Mouse (Mus musculus) T-cell, adult 2 months (primary cell): ENCODE results near the gene Shtn1.
A peak's percentile ranks its signal among the peaks of the same experiment; 100 is the strongest.

Source experiments
- DNase-seq: peaks from one replicate; pipeline ENCODE4 v3.0.0; 2022; ENCODE audit warnings: low spot score

The Shtn1 gene

DNA sequence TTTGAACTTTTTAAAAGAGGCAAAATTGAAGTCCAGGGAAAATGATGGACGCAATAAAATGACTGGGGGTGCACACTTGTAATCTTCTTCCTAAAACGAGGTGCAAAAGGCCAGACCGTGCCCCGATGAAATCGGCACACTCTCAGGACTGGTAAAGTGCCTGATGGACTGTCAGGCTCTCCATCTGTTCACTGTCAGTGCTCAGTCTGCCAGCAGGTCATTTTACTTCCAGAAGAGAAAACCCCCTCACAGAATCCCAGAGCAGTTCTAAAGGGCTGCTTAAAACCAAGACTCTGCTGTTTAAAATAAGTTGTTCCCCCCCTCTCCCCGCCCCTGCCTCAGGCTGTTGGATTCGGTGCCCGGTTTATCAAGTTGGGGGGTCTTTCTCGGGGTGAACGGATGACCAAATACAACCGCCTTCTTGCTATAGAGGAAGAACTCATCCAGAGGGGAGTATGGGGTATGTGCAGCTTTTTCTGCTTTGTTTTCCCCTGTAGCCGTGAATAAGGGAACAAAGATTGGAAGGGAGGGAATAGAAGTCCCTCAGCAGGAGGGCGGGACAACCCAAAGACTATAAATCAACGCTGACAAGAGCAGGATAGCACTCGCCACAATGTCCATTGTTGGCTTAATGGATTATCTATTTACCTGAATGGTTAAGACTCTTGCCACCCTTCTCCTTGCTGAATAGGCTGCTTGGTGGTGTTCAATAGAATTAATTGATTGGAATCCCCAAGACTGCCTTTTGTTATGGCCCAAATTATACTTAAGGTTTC, 107.0 kb downstream of the Shtn1 start:
- DNase-seq, result no peak

DNA sequence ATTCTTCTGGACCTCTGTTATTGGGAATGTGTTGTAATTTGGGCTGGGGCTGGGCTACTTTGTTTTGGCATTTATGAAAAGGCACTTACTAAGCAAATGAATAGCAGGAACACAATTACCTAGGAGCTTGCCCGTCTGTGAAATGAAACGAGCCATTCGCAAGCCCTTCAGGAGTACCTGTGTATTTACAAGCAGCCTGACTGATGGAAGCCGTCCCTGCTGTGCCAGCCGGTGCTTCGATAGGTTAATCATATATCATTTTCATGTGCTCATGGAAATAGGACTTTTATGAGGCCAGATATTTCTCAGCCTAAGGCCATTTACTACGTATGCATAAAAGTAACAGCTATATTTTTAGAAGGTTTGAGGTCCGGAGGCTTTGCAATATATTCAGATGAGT, 112.9 kb downstream of the Shtn1 start:
- DNase-seq, result no peak

DNA sequence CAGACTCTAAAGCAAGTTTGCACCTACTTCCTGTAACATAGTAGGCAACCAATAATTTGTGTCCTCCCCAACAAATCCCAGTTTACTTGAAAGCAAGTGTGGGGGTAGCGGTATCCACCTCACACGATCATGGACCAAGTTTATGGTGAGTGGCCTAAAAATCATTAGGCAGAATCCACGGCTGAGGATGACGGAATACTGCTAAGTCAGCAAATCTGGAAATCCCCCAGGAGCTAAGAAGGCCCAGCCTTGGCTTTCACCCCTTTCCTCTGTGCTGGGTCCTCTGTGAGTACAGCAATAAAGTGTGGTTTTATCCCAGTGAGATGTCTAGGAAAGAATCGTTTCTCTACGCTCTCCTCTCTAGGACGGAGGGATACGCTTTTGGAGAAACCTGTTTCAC, 121.1 kb downstream of the Shtn1 start:
- DNase-seq, result no peak

DNA sequence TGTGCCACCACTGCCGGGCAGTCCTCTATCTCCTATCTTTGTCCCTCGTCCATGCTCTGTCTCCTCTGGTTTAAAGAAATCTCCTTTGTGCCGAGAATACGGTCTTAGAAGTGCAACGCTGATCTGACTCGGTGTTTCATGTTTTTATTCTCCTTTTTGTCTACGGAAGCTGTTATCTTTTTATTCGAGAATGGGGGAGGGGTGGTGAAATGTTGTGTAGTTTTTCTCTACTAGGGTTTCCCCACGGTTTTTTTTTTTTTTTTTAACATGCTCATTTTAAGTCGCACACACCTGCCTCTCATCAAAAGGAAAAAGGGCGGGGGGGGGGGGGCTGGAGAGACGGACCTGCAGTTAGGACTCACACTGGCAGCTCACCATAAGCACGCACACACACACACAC, 123.7 kb downstream of the Shtn1 start:
- no peak for DNase-seq

DNA sequence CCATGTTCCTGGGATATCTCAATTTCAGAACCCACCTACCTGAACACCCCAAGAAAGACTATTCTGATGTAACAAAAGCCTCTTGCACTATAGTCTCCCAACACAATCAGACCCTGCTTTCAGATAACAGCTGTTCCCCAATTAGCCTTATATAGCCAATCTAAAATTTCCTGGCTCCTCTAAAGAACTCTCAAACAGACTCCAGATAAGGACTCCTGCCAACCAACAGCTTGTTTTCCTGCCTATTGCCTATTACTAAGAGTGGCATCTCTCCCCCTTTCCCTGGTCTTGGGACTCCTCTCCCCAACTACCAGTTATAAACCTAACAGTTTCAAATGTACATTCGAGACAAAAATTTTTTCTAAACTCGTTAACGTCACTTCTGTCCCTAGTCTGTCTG, 124.4 kb downstream of the Shtn1 start:
- no peak for DNase-seq

DNA sequence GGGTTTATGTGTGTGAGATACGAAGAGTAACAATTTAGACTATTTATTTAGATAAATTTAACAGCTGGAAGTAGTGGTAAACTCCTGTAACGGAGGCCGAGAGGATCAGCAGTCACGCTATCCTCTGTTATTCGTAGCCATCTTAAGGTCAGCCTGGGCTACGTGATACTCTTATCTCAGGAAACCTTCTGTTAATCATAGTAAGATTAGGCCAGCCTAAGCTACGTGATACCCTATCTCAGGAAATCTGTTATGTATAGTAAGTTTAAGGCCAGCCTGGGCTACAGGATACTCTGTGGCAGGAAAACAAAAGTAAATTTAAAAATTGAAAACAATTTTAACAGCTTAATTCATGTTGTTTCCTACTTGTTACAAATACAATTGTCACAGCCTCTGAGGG, 129.9 kb downstream of the Shtn1 start:
- DNase-seq, result no peak

DNA sequence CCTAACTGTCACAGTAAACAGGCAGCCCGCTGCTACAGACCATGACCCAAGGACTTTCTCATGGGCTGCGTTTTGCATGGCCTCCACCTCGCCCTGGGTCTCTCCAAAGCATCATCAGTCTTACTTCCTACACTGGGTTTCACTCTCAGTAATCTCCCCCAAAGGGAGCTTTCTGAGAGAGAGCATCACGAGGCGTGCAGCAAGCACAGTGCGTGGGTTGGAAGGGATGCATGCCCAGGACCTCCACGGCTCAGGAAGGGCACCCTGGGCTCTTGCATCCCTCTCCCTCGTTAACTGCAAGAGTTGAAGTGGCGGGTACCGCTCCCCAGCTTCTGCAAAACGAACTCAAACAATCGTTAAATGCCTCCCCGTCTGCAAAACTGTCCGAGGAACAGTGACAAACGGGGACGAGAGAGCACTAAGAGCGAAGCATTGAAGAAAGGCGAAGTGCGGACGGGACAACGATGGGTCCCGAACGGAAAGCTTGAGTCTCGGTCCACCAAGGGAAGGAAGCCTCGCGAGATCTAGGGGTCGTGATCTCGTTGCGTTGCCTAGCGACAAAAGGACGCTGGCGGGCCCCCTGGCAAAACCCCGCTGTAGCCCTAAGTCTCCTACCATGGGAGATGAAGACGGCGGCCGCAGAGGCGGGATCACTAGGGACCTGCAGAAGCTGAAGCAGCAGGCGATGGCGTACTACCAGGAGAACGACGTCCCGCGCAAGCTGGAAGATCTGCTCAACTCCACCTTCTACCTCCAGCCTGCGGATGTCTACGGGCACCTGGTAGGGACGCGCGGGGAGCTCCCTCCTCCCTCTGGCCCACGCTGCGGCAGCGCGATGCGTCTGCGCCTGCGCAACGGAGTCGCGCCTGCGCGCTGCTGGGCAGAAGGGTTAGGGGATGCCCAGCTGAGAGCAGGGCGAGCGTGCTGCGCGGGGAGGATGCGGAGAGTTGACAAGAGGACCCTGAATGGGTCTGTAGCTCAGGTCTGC, 132.8 kb downstream of the Shtn1 start, which contains the start of the genes Eno4 and Hspa12a:
TSS of gene Eno4 (plus strand) at position 585 of the 988 bp plus-strand sequence.
TSS of gene Hspa12a (minus strand) at position 814 of the 988 bp plus-strand sequence.
- DNase-seq, result peak; percentile 94

DNA sequence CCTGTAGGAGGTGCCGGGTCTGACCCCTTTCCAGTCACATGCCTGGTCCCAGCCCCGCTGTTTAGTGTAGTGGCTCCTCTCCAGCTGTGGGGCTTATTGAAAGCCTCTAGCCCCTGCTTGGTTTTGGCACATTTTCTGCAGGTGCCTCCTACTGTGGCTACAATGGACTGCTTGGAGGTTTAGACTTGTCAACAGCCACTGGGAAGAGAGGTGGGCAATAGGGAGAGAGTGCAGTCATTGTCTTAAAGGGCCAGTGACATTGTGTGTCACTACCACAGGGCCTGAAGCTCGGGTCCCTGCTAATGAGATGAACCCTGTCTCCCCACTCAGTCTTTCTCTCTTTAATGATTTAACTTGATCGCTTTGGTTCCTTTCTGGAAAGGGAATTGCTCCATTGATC, 142.8 kb downstream of the Shtn1 start:
- DNase-seq, result no peak

DNA sequence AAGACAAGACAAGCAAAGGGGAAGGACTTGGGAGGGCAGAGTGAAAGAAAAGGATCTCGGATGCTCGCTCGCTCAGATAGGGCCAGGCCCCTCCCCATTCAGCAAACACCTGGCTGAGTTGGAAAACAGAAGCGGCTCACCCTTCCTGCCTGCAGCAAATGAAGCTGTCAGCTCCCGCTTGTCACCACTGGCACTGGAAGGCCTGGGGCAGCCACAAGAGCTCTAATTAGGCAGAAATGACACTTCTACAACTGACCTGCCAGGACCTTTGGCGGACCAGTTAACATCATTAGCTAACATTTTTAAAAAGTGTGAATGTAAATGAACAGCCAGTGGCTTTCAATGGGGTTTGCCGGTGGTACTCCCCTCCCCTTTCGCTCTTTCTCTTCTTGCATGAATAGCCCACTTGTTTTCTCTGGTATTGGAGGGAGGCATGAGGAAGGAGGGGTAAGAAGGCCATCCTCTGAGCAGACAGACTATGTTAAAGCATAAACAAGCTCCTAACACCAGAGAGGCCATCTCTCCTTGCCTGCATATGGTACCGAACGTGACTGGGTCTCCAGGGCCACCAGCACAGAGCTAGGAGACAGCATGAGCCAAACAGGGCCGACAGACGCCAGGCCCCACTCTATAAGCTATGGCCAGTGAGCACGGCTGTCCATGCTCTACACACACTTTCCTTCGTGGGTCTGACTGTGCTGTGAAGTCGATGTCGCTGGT, 144.7 kb downstream of the Shtn1 start:
- no peak for DNase-seq
